Mouse (Mus musculus): Measurements from ENCODE around the gene Sox5.

GRCm38 (mm10) chr6:143903981-143904692 lies 877.6 kb downstream of the Sox5 start:
- TF ChIP-seq CTCF (IDR thresholded peaks at IDR 0.05; ENCODE audit: extremely low read depth, insufficient read depth, low read length) (no peak), POLR2A (IDR thresholded peaks at IDR 0.05; ENCODE audit: extremely low read depth, insufficient read depth, low read length) (no peak)

All from cortical plate, adult 2 months (tissue).